Mouse (Mus musculus): Measurements from ENCODE around the gene Gapdhs.
"Not testable (repeated sequence)": the region's sequence is repeated elsewhere in the genome, so short reads cannot be mapped to it uniquely, and the experiment has no call there.

Gapdhs gene
- long read RNA-seq, experiment 1, partial matches to known transcripts = 0 of 9 reads
- long read RNA-seq, experiment 1, other reads (novel, unspliced or antisense) = 9 of 9 reads
- long read RNA-seq, experiment 2, partial matches to known transcripts = 0 of 11 reads
- long read RNA-seq, experiment 2, other reads (novel, unspliced or antisense) = 11 of 11 reads

- intact Hi-C loops (cut with DNase I) = not testable (repeated sequence)
Measured at GRCm38 (mm10) chr7:30743617-30744016, at the start of gene Gapdhs. TSS of gene Gapdhs (minus strand) at chr7:30743681.

- intact Hi-C loops (cut with DNase I) = no loop called here
Measured at GRCm38 (mm10) chr7:30791921-30792320, 48.4 kb upstream of the Gapdhs start.

GRCm38 (mm10) chr7:30790141-30790540 is 46.7 kb upstream of the Gapdhs start:
- intact Hi-C loops (cut with DNase I) = no loop called here

DNA sequence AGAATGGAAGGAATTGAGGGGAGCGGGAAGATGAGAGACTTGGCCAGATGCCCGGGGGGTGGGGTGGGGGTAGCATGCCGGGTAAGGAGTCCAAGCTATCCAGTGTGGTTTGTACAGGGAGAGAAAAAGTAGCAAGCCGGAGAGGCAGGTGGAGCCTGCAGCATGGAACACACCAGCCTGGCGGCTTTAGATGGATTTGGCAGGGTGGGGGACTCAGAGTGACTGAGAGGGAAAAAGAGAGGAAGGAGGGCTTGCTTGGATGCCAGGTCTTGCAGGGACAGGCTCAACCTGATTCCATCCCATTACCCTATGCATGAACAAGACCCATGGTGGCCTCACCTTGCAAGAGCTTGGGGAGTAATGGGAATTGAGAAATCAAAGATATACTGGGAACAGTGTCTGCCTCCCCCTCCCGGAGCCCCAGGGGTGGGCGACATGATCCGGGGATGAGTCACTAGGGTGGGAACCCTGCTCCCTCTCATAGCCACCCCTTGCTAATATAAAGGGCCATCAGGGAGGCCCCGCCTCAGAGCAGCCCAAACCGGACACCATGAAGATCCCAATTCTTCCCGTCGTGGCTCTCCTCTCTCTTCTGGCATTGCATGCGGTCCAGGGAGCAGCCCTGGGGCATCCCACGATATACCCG is 44.0 kb upstream of the Gapdhs start, which contains the start of gene Krtdap:
TSS of gene Krtdap (plus strand) at position 520 of the 646 bp plus-strand sequence.
- intact Hi-C loops (cut with DNase I) = no loop called here

DNA sequence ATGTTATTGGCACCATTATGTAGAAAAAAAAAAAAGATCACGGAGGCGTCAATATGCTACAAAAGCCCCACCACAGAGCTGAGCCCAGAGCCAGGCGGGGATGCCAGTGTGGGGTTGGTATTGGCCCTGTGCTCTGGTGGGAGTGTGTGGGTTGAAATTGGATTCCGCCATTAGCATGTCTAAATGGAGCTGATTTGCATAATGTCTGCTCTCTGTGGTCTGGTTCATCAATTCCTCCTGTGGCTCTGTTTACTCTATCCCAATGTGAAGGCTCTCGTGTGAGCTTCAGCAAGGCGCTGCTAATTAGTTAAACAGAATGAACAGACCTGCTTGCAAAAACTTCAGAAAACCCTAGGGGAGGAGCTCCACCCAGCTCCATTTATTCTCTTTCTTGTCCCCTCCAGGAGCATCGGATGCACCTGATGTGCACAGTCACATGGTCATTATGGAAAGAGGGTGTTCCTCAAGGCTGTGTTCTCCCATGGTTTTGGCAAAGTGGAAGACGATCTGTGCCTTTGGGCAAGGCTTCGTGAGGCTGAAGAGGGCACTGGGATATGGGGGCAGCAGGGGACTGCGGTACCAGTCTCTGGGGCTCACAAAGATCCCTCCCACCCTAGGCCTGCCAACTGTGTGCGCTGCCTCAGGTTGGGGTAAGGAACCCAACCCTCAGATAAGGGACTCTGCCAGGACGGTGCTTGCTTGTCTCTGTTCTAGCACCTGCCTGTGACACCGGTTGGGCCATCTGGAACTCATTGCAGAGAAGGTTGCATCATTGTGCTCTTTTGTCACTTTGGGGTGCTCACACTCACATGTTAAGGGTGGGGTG is 42.5 kb upstream of the Gapdhs start:
- intact Hi-C loops (cut with DNase I) = no loop called here

DNA sequence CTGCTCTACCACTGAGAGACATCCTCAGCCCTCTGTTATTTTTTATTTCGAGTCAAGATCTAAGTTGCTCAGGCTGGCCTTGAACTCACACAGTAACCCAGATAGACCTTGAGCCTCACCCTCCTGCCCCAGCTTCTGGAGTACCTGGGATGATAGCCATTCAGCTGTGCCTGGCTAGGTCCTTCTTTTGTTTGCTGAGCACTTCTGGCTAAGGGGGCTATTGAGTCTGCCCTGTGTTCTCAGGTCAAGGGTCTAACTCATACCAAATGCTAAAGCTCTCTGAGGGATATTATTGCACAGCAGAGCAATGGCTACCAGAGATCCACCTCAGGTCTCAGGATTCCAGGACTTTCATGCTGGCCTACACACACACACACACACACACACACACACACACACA is 41.7 kb upstream of the Gapdhs start:
- intact Hi-C loops (cut with DNase I) = no loop called here

GRCm38 (mm10) chr7:30782658-30783057 is 39.2 kb upstream of the Gapdhs start:
- intact Hi-C loops (cut with DNase I) = no loop called here

DNA sequence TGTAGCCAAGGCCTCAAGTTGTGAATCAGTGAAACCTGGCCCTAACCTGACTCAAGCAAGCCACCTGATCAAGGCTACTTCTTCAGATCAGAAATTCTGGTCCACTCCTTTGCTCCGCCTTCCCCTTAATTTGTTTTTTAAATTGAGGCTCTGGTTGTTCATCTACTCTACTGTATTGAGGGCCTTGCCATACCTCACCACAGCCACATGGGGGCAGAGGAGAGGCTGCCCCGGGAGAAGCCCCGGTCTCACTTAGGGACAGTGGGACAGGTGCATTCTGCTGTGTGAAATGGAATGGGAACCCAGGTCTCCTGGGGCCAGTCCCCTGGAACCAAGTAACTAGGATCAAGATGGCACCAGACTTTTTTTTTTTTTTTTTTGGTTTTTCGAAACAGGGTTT is 38.3 kb upstream of the Gapdhs start:
- intact Hi-C loops (cut with DNase I) = no loop called here

DNA sequence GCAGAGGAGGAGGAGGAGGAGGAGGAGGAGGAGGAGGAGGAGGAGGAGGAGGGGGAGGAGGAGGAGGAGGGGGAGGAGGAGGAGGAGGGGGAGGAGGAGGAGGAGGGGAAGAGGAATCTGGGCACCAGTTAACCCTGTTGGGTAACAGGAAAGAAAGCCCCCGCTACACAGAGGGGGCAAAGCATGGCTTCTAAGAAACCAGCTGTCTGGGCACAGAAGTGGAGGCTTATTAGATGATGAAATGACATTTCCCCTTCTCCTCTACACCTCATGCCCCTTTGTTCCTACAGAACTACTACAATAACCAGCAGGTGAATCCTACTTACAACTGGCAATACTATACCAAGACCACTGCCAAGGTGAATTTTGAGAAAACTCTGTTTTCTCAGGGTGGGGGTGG is 34.4 kb upstream of the Gapdhs start:
- intact Hi-C loops (cut with DNase I) = no loop called here

DNA sequence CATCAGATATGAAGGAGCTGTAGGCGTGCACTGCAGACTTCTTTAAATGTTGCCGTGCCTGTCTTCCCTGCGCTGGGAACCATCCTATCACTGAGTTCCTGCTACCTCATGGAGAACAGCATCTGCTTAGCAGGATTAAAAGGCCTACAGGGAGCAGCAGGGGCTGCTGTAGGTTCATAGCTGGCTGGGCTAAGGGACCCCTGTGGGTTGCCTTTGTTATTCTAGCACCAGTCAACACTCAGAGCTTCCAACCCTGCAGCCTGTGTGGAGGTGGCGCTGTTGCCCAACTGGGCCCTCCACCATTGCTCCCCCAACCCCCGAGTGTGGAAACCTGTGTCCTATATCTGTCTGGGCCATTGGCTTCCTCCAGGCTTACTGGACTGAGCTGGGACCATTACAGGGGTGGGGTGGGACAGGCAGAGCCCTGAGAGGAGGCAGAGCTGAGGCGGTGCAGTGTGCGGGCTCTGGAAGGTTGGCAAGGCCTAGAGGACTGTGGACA is 33.6 kb upstream of the Gapdhs start:
- intact Hi-C loops (cut with DNase I) = no loop called here

- intact Hi-C loops (cut with DNase I) = no loop called here
Measured at GRCm38 (mm10) chr7:30776104-30776503, 32.6 kb upstream of the Gapdhs start.

GRCm38 (mm10) chr7:30769236-30769635 is 25.8 kb upstream of the Gapdhs start:
- intact Hi-C loops (cut with DNase I) = loop anchor here (10.0 kb wide), 1 partner anchor 94 kb away; the partner anchor contains the start of gene Pmis2

DNA sequence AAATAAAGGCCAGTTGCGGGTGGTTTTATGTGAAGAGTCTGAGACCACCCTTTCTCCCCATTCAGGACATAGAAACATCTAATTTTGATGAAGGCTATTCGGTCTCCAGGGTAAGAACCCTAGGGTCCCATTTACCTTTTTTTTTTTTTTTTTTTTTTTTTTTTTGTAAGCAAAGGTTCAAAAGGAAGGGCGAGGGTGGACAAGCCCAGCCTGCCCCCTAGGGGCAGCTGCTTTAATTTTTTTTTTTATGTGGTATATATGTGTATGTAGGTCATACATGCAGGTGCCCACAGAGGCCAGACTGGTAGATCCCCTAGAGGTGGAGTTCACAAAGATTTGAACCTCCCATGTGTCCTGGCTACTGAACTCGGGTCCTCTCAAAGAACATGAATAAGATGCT is 22.9 kb upstream of the Gapdhs start:
- intact Hi-C loops (cut with DNase I) = loop anchor here (10.0 kb wide), 1 partner anchor 92 kb away; the partner anchor contains the start of gene Pmis2

- intact Hi-C loops (cut with DNase I) = loop anchor here (10.0 kb wide), 1 partner anchor 90 kb away; the partner anchor contains the start of gene Pmis2
Measured at GRCm38 (mm10) chr7:30765173-30765572, 21.7 kb upstream of the Gapdhs start.

DNA sequence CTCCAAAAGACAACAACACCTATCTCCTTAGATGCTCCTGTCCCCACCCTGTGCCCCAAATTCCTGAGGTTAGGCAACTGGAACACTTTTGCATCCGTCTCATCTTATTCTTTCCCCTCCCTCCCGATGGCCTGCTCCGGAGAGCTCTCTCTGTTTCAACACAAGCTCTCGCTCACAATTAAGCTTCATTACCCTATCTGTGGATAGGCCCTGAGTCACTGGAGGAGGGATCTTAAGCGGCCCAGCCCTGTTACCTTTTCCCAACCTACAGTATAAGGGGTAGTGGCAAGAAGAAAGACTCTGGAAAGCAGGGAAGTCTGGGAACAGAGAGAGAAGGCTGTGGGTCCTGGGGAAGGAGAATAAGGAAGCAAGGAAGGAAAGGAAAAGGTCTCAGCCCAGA is 20.0 kb upstream of the Gapdhs start, which contains the start of gene Dmkn:
TSS of gene Dmkn (plus strand) at position 301 of the 400 bp plus-strand sequence.
- intact Hi-C loops (cut with DNase I) = loop anchor here (10.0 kb wide), 1 partner anchor 89 kb away; the partner anchor contains the start of gene Pmis2

DNA sequence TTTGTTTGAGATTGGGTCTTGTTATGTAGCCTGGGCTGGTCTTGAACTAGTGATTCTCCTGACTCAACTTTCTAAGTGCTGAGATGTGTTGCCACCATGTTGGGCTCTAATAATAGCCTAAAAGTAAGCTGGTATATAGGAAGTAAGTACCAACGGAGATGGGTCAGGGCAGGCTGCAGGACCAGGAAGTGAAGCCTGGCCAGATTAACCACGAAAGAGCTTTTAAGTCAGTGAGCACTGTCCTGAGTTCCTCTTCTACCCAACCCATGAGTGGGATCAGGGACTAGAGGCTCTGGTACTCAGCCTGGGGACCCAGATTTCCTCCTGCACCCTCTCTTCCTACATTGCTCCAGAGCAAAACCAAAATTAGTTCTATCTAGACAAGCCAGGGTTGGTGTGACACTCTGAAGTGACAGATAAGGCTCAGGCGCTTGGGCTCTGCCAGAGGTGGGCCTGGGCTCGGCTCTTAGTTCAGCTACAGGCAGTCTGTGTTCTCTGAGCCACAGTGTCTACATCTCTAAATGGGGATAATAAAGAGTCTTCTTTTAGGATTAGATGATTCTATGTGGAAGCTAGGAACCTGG is 18.4 kb upstream of the Gapdhs start:
- intact Hi-C loops (cut with DNase I) = loop anchor here (10.0 kb wide), 1 partner anchor 87 kb away; the partner anchor contains the start of gene Pmis2

DNA sequence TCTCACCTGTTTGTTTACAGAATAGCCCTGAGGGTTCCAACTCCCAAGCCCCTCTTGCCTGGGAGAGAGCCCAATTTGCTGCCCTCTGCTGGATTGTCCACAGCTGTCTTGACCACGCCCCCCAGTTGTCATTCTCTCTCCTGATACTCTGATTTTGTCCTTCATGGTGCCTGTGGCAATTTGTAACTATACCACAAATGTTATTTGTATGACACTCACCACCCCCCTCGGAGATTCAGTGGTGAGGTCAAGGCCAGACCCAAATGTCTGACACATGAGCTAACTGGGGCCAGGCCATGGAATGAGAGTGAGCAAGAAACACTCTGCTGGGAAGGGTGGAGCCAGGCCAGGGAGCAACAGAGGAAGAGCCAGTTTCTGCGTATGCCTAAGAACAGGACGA is 15.4 kb upstream of the Gapdhs start:
- intact Hi-C loops (cut with DNase I) = no loop called here

DNA sequence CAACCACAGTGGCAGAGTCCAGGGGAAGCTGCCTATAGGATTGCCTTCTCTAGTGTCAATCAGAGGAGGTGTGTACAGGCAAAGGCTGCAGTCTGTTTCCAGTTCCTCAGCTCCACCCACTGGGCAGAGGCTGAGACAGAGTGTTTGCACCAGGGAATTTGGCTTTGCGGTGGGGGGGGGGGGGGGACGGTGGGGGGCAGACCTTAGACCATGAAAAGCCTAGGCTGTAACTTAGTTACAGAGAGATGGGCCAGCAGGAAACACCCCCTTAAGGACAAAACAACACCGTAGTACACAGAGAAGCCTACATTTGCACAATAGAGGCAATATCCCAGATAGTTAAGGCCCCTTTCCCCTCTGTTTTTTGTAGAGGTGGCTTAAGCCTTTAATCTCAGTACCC is 13.5 kb upstream of the Gapdhs start:
- intact Hi-C loops (cut with DNase I) = no loop called here

DNA sequence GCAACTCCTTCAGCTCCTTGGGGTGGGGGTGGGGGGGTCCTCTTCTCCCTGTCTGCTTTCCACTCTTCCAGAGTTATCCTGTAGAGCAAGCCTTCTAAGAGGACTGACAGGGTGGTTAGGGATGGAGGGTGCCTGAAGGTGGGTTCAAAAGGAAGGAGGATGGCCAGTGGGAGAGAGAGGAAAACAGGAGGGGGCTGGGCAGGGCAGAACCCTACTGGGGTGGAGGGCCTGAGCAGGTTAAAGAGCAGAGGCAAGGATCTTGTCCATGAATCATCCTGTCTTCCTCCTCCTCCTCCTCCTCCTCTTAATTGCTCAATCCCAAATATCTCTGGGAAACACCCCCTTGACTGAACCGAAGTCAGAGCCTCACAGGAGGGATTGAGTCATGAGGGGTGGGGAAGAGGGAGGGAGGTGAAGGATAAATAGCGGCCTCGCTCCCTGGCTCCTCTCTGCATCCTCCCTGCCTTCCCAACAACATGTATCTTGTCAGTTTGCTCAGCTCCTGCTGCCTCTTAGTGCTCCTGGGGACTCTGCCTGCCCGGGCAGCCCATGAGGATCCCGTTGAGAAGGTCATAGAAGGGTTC is 7.7 kb upstream of the Gapdhs start, which contains the start of gene Sbsn:
TSS of gene Sbsn (plus strand) at position 386 of the 584 bp plus-strand sequence.
- intact Hi-C loops (cut with DNase I) = no loop called here

GRCm38 (mm10) chr7:30749824-30750606 is 6.5 kb upstream of the Gapdhs start:
- intact Hi-C loops (cut with DNase I) = no loop called here
